Mouse (Mus musculus): ENCODE results near the gene Gstt2. TPM values are rescaled to one million over a fixed set of nuclear protein-coding genes. Genes with fewer than 3 reads are reported as not detected.
A peak's percentile ranks its signal among the peaks of the same experiment; 100 is the strongest.

Gene Gstt2
- polyA plus RNA-seq, 1 experiment from 2014 or later, result 10.8 TPM

- Histone ChIP-seq H3K79me2 (ENCODE audit: inconsistent target) (no peaks in the 10 kb centered on the region), H3K4me3 (ENCODE audit: inconsistent target) (no peak overlapping the region), H3K36me3 (ENCODE audit: inconsistent target) (no peaks in the 10 kb centered on the region), H3K27ac (no peak overlapping the region)
- WGBS (ENCODE audit: missing documents), result 65% methylated on average over 4 of the region's 4 CpGs
Observed at GRCm38 (mm10) chr10:75824530-75824929, 12.7 kb downstream of the Gstt2 start.

GRCm38 (mm10) chr10:75823782-75824181 is 13.4 kb downstream of the Gstt2 start:
- Histone ChIP-seq H3K79me2 (ENCODE audit: inconsistent target) (no peaks in the 10 kb centered on the region), H3K4me3 (ENCODE audit: inconsistent target) (no peak overlapping the region), H3K27ac (no peak overlapping the region), H3K36me3 (ENCODE audit: inconsistent target) (no peaks in the 10 kb centered on the region)
- 70% methylated on average over 1 of the region's 1 CpGs for WGBS (ENCODE audit: missing documents)

- no peaks in the 10 kb centered on the region for H3K79me2 ChIP-seq (ENCODE audit: inconsistent target)
- 87% methylated on average over 2 of the region's 2 CpGs for WGBS (ENCODE audit: missing documents)
- H3K4me3 ChIP-seq (ENCODE audit: inconsistent target), result no peak within 1 kb of the TSS
- H3K36me3 ChIP-seq (ENCODE audit: inconsistent target), result no peaks in the 10 kb centered on the region
- no peak within 1 kb of the TSS for H3K27ac ChIP-seq
Observed at GRCm38 (mm10) chr10:75822443-75822842, 14.8 kb downstream of the Gstt2 start, which contains the start of gene Gstt4. TSS of gene Gstt4 (minus strand) at chr10:75822543.

GRCm38 (mm10) chr10:75819882-75820281 is 17.3 kb downstream of the Gstt2 start:
- 85% methylated on average over 5 of the region's 5 CpGs for WGBS (ENCODE audit: missing documents)
- Histone ChIP-seq H3K4me3 (ENCODE audit: inconsistent target) (no peak overlapping the region), H3K27ac (no peak overlapping the region), H3K36me3 (ENCODE audit: inconsistent target) (no peaks in the 10 kb centered on the region), H3K79me2 (ENCODE audit: inconsistent target) (no peaks in the 10 kb centered on the region)

- no peaks in the 10 kb centered on the region for H3K79me2 ChIP-seq (ENCODE audit: inconsistent target)
- no peaks in the 10 kb centered on the region for H3K36me3 ChIP-seq (ENCODE audit: inconsistent target)
- WGBS (ENCODE audit: missing documents), result 74% methylated on average over 10 of the region's 10 CpGs
- no peak overlapping the region for H3K4me3 ChIP-seq (ENCODE audit: inconsistent target)
- no peak overlapping the region for H3K27ac ChIP-seq
Observed at GRCm38 (mm10) chr10:75818641-75819040, 18.6 kb downstream of the Gstt2 start.

GRCm38 (mm10) chr10:75804217-75804616 is 33.0 kb downstream of the Gstt2 start:
- H3K79me2 ChIP-seq (ENCODE audit: inconsistent target), result no peaks in the 10 kb centered on the region
- no peak overlapping the region for H3K4me3 ChIP-seq (ENCODE audit: inconsistent target)
- no peaks in the 10 kb centered on the region for H3K36me3 ChIP-seq (ENCODE audit: inconsistent target)
- no peak overlapping the region for H3K27ac ChIP-seq
- WGBS (ENCODE audit: missing documents), result 74% methylated on average over 2 of the region's 2 CpGs

- Histone ChIP-seq H3K27ac (no peak within 1 kb of the TSS), H3K79me2 (ENCODE audit: inconsistent target) (no peaks in the 10 kb centered on the region), H3K36me3 (ENCODE audit: inconsistent target) (no peaks in the 10 kb centered on the region), H3K4me3 (ENCODE audit: inconsistent target) (peak within 1 kb of the TSS; percentile 43)
- WGBS (ENCODE audit: missing documents), result 4% methylated on average over 18 of the region's 18 CpGs
Observed at GRCm38 (mm10) chr10:75798176-75798696, 39.0 kb downstream of the Gstt2 start, which contains the start of gene Gstt1. TSS of gene Gstt1 (minus strand) at chr10:75798584.

- no peaks in the 10 kb centered on the region for H3K79me2 ChIP-seq (ENCODE audit: inconsistent target)
- peak overlapping the region; percentile 43 for H3K4me3 ChIP-seq (ENCODE audit: inconsistent target)
- no peaks in the 10 kb centered on the region for H3K36me3 ChIP-seq (ENCODE audit: inconsistent target)
- no peak overlapping the region for H3K27ac ChIP-seq
- 1% methylated on average over 11 of the region's 12 CpGs for WGBS (ENCODE audit: missing documents)
Observed at GRCm38 (mm10) chr10:75797619-75798175, 39.5 kb downstream of the Gstt2 start.

GRCm38 (mm10) chr10:75796731-75797516 is 40.3 kb downstream of the Gstt2 start:
- peak overlapping the region; percentile 43 for H3K4me3 ChIP-seq (ENCODE audit: inconsistent target)
- no peaks in the 10 kb centered on the region for H3K79me2 ChIP-seq (ENCODE audit: inconsistent target)
- 53% methylated on average over 11 of the region's 11 CpGs for WGBS (ENCODE audit: missing documents)
- no peaks in the 10 kb centered on the region for H3K36me3 ChIP-seq (ENCODE audit: inconsistent target)
- no peak overlapping the region for H3K27ac ChIP-seq

- 49% methylated on average over 3 of the region's 3 CpGs for WGBS (ENCODE audit: missing documents)
- no peaks in the 10 kb centered on the region for H3K79me2 ChIP-seq (ENCODE audit: inconsistent target)
- no peak overlapping the region for H3K27ac ChIP-seq
- no peak overlapping the region for H3K4me3 ChIP-seq (ENCODE audit: inconsistent target)
- H3K36me3 ChIP-seq (ENCODE audit: inconsistent target), result no peaks in the 10 kb centered on the region
Observed at GRCm38 (mm10) chr10:75794880-75795279, 42.3 kb downstream of the Gstt2 start.

- Histone ChIP-seq H3K79me2 (ENCODE audit: inconsistent target) (no peaks in the 10 kb centered on the region), H3K27ac (no peak overlapping the region), H3K36me3 (ENCODE audit: inconsistent target) (no peaks in the 10 kb centered on the region), H3K4me3 (ENCODE audit: inconsistent target) (no peak overlapping the region)
- 15% methylated on average over 6 of the region's 7 CpGs for WGBS (ENCODE audit: missing documents)
Observed at GRCm38 (mm10) chr10:75790773-75791172, 46.5 kb downstream of the Gstt2 start.

GRCm38 (mm10) chr10:75789841-75790240 is 47.4 kb downstream of the Gstt2 start:
- no peak overlapping the region for H3K4me3 ChIP-seq (ENCODE audit: inconsistent target)
- no peaks in the 10 kb centered on the region for H3K36me3 ChIP-seq (ENCODE audit: inconsistent target)
- no peak overlapping the region for H3K27ac ChIP-seq
- WGBS (ENCODE audit: missing documents), result 99% methylated on average over 5 of the region's 5 CpGs
- H3K79me2 ChIP-seq (ENCODE audit: inconsistent target), result no peaks in the 10 kb centered on the region

- Histone ChIP-seq H3K4me3 (ENCODE audit: inconsistent target) (no peak overlapping the region), H3K27ac (no peak overlapping the region), H3K79me2 (ENCODE audit: inconsistent target) (no peaks in the 10 kb centered on the region), H3K36me3 (ENCODE audit: inconsistent target) (no peaks in the 10 kb centered on the region)
- 91% methylated on average over 6 of the region's 6 CpGs for WGBS (ENCODE audit: missing documents)
Observed at GRCm38 (mm10) chr10:75789081-75789735, 48.0 kb downstream of the Gstt2 start.

GRCm38 (mm10) chr10:75788277-75788676 is 48.9 kb downstream of the Gstt2 start:
- Histone ChIP-seq H3K4me3 (ENCODE audit: inconsistent target) (no peak overlapping the region), H3K27ac (no peak overlapping the region), H3K79me2 (ENCODE audit: inconsistent target) (no peaks in the 10 kb centered on the region), H3K36me3 (ENCODE audit: inconsistent target) (no peaks in the 10 kb centered on the region)
- WGBS (ENCODE audit: missing documents), result 92% methylated on average over 8 of the region's 8 CpGs

GRCm38 (mm10) chr10:75785442-75785841 is 51.8 kb downstream of the Gstt2 start:
- H3K27ac ChIP-seq, result no peak overlapping the region
- 50% methylated on average over 1 of the region's 1 CpGs for WGBS (ENCODE audit: missing documents)
- no peaks in the 10 kb centered on the region for H3K79me2 ChIP-seq (ENCODE audit: inconsistent target)
- no peak overlapping the region for H3K4me3 ChIP-seq (ENCODE audit: inconsistent target)
- H3K36me3 ChIP-seq (ENCODE audit: inconsistent target), result no peaks in the 10 kb centered on the region
